Mouse (Mus musculus) neural tube, embryonic 12.5 days (tissue): ENCODE results near the gene Arl8a. TPM values are rescaled to one million over a fixed set of nuclear protein-coding genes. Genes with fewer than 3 reads are reported as not detected.

Experiments used
- ATAC-seq: fragments of 200-750 bp; cut with Nextera tagmentation; 2 replicates; pipeline ENCODE4 v1.8.0; 2017; ENCODE audit warnings: low read depth, mild to moderate bottlenecking, moderate TSS enrichment, moderate library complexity; ENCODE audit not compliant: low FRiP score
- H3K27ac ChIP-seq: fragments of 300-500 bp; sonication (generic); 2 replicates; pipeline ENCODE4 v1.5.1; 2016
- H3K27me3 ChIP-seq: fragments of 300-500 bp; sonication (generic); replicated peaks from 2 replicates; pipeline ENCODE4 v1.6.1; 2016; ENCODE audit warnings: mild to moderate bottlenecking
- H3K36me3 ChIP-seq: fragments of 300-500 bp; sonication (generic); 2 replicates; pipeline ENCODE4 v1.6.1; 2016; ENCODE audit warnings: mild to moderate bottlenecking
- H3K4me1 ChIP-seq: fragments of 300-500 bp; sonication (generic); 2 replicates; pipeline ENCODE4 v1.6.1; 2016
- H3K4me2 ChIP-seq: fragments of 300-500 bp; sonication (generic); replicated peaks from 2 replicates; pipeline ENCODE4 v1.6.1; 2016; ENCODE audit warnings: mild to moderate bottlenecking
- H3K4me3 ChIP-seq: fragments of 300-500 bp; sonication (generic); 2 replicates; pipeline ENCODE4 v1.5.1; 2016
- H3K9ac ChIP-seq: fragments of 300-500 bp; sonication (generic); 2 replicates; pipeline ENCODE4 v1.6.1; 2016; ENCODE audit warnings: mild to moderate bottlenecking
- H3K9me3 ChIP-seq: fragments of 300-500 bp; sonication (generic); 2 replicates; pipeline ENCODE4 v1.6.1; 2016; ENCODE audit warnings: mild to moderate bottlenecking
- WGBS: fragments of 180-500 bp; shearing (Covaris S2); methylation state at CpG from one replicate; pipeline ENCODE4 v1.1.7; 2016; 5-methylcytosine and 5-hydroxymethylcytosine counted together
- polyA plus RNA-seq: library from polyadenylated mRNA; unstranded; fragments of >200 nt; fragmentation: Nextera tagmentation; extraction: Ambion mirVana; gene quantifications from 2 replicates; pipeline ENCODE4 v1.2.1, GENCODE M21; 2016

Gene Arl8a
- polyA plus RNA-seq, 1 experiment from 2014 or later = 197 TPM

- peaks cover 28% of the 10 kb centered on the region for H3K36me3 ChIP-seq
- peak; percentile 46 for ATAC-seq
- peaks cover 22% of the 10 kb centered on the region for H3K4me1 ChIP-seq
- no peaks in the 10 kb centered on the region for H3K9me3 ChIP-seq
- H3K4me3 ChIP-seq = no peak overlapping the region
- H3K27me3 ChIP-seq = no peaks in the 10 kb centered on the region
- H3K4me2 ChIP-seq = 0 out of 2 replicates have a peak overlapping the region, but pooled peaks have one; percentile 5
- no peak overlapping the region for H3K9ac ChIP-seq
- WGBS = 45% methylated on average over 7 of the region's 7 CpGs
- H3K27ac ChIP-seq = no peak overlapping the region
Observed at GRCm38 (mm10) chr1:135159074-135159473, 12.4 kb downstream of the Arl8a start.

GRCm38 (mm10) chr1:135159556-135160123 lies 13.0 kb downstream of the Arl8a start:
- Histone ChIP-seq H3K27me3 (no peaks in the 10 kb centered on the region), H3K27ac (no peak overlapping the region), H3K9ac (no peak overlapping the region), H3K4me2 (0 out of 2 replicates have a peak overlapping the region, but pooled peaks have one; percentile 5), H3K9me3 (no peaks in the 10 kb centered on the region), H3K4me1 (peaks cover 18% of the 10 kb centered on the region), H3K36me3 (peaks cover 26% of the 10 kb centered on the region), H3K4me3 (no peak overlapping the region)
- no peak; the same call in 1 of the 2 replicates for ATAC-seq
- 75% methylated on average over 11 of the region's 11 CpGs for WGBS

GRCm38 (mm10) chr1:135160411-135161050 lies 13.9 kb downstream of the Arl8a start:
- no peak overlapping the region for H3K27ac ChIP-seq

GRCm38 (mm10) chr1:135162720-135163119 lies 16.1 kb downstream of the Arl8a start:
- H3K9ac ChIP-seq = no peak overlapping the region
- H3K27ac ChIP-seq = no peak overlapping the region
- no peak for ATAC-seq

More at GRCm38 (mm10) chr1:135160411-135161050, 13.9 kb downstream of the Arl8a start:
- Histone ChIP-seq H3K4me3 (no peak overlapping the region), H3K4me2 (no peak overlapping the region), H3K36me3 (peaks cover 17% of the 10 kb centered on the region), H3K27me3 (no peaks in the 10 kb centered on the region), H3K9ac (no peak overlapping the region), H3K9me3 (no peaks in the 10 kb centered on the region), H3K4me1 (peaks cover 10% of the 10 kb centered on the region; the same call in 1 of the 2 replicates)
- WGBS = 85% methylated on average over 13 of the region's 13 CpGs
- ATAC-seq = no peak

GRCm38 (mm10) chr1:135167435-135167834 lies 20.8 kb downstream of the Arl8a start, which contains the start of gene Gpr37l1:
Gpr37l1 (minus strand) TSS chr1:135167681.
- H3K4me2 ChIP-seq = no peak within 1 kb of the TSS
- no peaks in the 10 kb centered on the region for H3K36me3 ChIP-seq
- H3K4me3 ChIP-seq = no peak within 1 kb of the TSS
- H3K4me1 ChIP-seq = no peaks in the 10 kb centered on the region
- no peaks in the 10 kb centered on the region for H3K9me3 ChIP-seq
- ATAC-seq = no peak
- 61% methylated on average over 11 of the region's 11 CpGs for WGBS
- H3K27ac ChIP-seq = no peak within 1 kb of the TSS
- H3K27me3 ChIP-seq = no peaks in the 10 kb centered on the region
- no peak within 1 kb of the TSS for H3K9ac ChIP-seq

More at GRCm38 (mm10) chr1:135162720-135163119, 16.1 kb downstream of the Arl8a start:
- no peaks in the 10 kb centered on the region for H3K27me3 ChIP-seq
- H3K4me3 ChIP-seq = no peak overlapping the region
- peaks cover 10% of the 10 kb centered on the region; the same call in 1 of the 2 replicates for H3K4me1 ChIP-seq
- H3K4me2 ChIP-seq = no peak overlapping the region
- H3K36me3 ChIP-seq = no peaks in the 10 kb centered on the region
- 62% methylated on average over 6 of the region's 6 CpGs for WGBS
- no peaks in the 10 kb centered on the region for H3K9me3 ChIP-seq

GRCm38 (mm10) chr1:135168453-135169200 lies 22.0 kb downstream of the Arl8a start:
- no peaks in the 10 kb centered on the region for H3K4me1 ChIP-seq
- WGBS = 88% methylated on average over 10 of the region's 10 CpGs
- no peaks in the 10 kb centered on the region for H3K9me3 ChIP-seq
- H3K9ac ChIP-seq = no peak overlapping the region
- no peak overlapping the region for H3K27ac ChIP-seq
- no peak overlapping the region for H3K4me3 ChIP-seq
- no peak for ATAC-seq
- no peak overlapping the region for H3K4me2 ChIP-seq
- no peaks in the 10 kb centered on the region for H3K36me3 ChIP-seq
- H3K27me3 ChIP-seq = no peaks in the 10 kb centered on the region

- 74% methylated on average over 12 of the region's 12 CpGs for WGBS
- no peak overlapping the region for H3K4me3 ChIP-seq
- ATAC-seq = no peak
- H3K27ac ChIP-seq = no peak overlapping the region
- no peak overlapping the region for H3K4me2 ChIP-seq
- H3K27me3 ChIP-seq = no peaks in the 10 kb centered on the region
- H3K9me3 ChIP-seq = no peaks in the 10 kb centered on the region
- H3K36me3 ChIP-seq = no peaks in the 10 kb centered on the region
- no peak overlapping the region for H3K9ac ChIP-seq
- no peaks in the 10 kb centered on the region for H3K4me1 ChIP-seq
Observed at GRCm38 (mm10) chr1:135169556-135170224, 23.1 kb downstream of the Arl8a start.

GRCm38 (mm10) chr1:135170299-135170698 lies 23.7 kb downstream of the Arl8a start:
- Histone ChIP-seq H3K36me3 (no peaks in the 10 kb centered on the region), H3K9me3 (no peaks in the 10 kb centered on the region), H3K4me3 (no peak overlapping the region), H3K27ac (no peak overlapping the region), H3K9ac (no peak overlapping the region), H3K4me2 (no peak overlapping the region), H3K4me1 (no peaks in the 10 kb centered on the region), H3K27me3 (no peaks in the 10 kb centered on the region)
- WGBS = 73% methylated on average over 10 of the region's 10 CpGs
- no peak for ATAC-seq

GRCm38 (mm10) chr1:135171202-135171601 lies 24.6 kb downstream of the Arl8a start:
- Histone ChIP-seq H3K27ac (no peak overlapping the region), H3K4me3 (no peak overlapping the region), H3K4me2 (no peak overlapping the region), H3K4me1 (no peaks in the 10 kb centered on the region), H3K9ac (no peak overlapping the region), H3K27me3 (no peaks in the 10 kb centered on the region), H3K9me3 (no peaks in the 10 kb centered on the region), H3K36me3 (no peaks in the 10 kb centered on the region)
- 87% methylated on average over 7 of the region's 7 CpGs for WGBS
- ATAC-seq = no peak

GRCm38 (mm10) chr1:135171984-135172383 lies 25.4 kb downstream of the Arl8a start:
- Histone ChIP-seq H3K27ac (no peak overlapping the region), H3K9me3 (no peaks in the 10 kb centered on the region), H3K4me3 (no peak overlapping the region), H3K9ac (no peak overlapping the region), H3K27me3 (no peaks in the 10 kb centered on the region), H3K36me3 (no peaks in the 10 kb centered on the region), H3K4me1 (no peaks in the 10 kb centered on the region), H3K4me2 (no peak overlapping the region)
- 56% methylated on average over 6 of the region's 6 CpGs for WGBS
- ATAC-seq = peak; percentile 41; the same call in 1 of the 2 replicates

GRCm38 (mm10) chr1:135173311-135173710 lies 26.7 kb downstream of the Arl8a start:
- no peak overlapping the region for H3K9ac ChIP-seq
- WGBS = 96% methylated on average over 6 of the region's 6 CpGs
- no peaks in the 10 kb centered on the region for H3K36me3 ChIP-seq
- no peaks in the 10 kb centered on the region for H3K4me1 ChIP-seq
- H3K4me3 ChIP-seq = no peak overlapping the region
- H3K9me3 ChIP-seq = no peaks in the 10 kb centered on the region
- no peak for ATAC-seq
- no peak overlapping the region for H3K4me2 ChIP-seq
- no peaks in the 10 kb centered on the region for H3K27me3 ChIP-seq
- no peak overlapping the region for H3K27ac ChIP-seq

GRCm38 (mm10) chr1:135175176-135175575 lies 28.6 kb downstream of the Arl8a start:
- Histone ChIP-seq H3K4me3 (no peak overlapping the region), H3K27me3 (no peaks in the 10 kb centered on the region), H3K9ac (no peak overlapping the region), H3K36me3 (no peaks in the 10 kb centered on the region), H3K4me1 (no peaks in the 10 kb centered on the region), H3K9me3 (no peaks in the 10 kb centered on the region), H3K4me2 (no peak overlapping the region), H3K27ac (no peak overlapping the region)
- WGBS = 82% methylated on average over 3 of the region's 3 CpGs
- ATAC-seq = no peak
